Mouse (Mus musculus): ENCODE data around the gene Fhl3. TPM values are rescaled to one million over a fixed set of nuclear protein-coding genes. Genes with fewer than 3 reads are reported as not detected.

Fhl3 gene
- total RNA-seq (2022), result 1 to 10 TPM; 1.6 to 2.9 (median 2.0) TPM

DNA sequence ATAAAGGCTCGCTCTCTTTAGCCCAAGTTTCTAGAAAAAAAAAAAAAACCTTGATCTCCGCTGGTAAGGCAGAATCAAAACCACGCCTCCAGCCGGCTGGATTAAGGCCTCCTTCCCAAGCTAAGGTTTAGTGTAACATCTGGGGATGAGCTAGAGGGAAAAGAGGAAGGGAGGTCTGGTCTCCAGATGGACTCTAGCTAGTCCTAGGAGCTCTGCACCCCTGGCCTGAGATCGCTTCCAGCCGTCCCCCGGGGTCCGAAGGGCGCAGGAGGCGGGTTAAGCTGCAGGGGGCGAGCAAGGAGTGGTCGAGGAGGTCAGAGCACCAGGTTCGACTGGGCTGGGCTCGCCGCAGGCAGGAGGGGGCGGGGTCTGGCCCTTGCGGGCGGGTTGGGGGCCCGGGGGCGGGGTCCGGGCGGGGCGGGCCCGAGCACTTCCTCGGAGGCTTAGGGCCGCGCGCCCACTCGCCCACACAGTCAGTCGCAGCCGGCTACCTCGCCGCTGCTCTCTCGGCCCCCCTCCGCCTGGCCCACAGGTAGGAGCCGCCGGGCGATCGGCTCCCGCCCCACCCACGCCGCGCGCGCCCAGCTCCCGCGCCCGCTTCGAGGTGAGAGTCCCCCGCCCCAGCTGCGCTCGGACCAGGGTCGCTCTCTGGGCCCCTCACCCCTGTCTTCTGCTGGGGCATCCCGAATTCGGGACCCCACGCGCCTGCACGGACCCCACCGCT is at the start of gene Fhl3:
Fhl3 (plus strand) TSS at position 454 of the 724 bp plus-strand sequence.
- DNase-seq (ENCODE audit: low spot score in 2 of 2), result no peak

DNA sequence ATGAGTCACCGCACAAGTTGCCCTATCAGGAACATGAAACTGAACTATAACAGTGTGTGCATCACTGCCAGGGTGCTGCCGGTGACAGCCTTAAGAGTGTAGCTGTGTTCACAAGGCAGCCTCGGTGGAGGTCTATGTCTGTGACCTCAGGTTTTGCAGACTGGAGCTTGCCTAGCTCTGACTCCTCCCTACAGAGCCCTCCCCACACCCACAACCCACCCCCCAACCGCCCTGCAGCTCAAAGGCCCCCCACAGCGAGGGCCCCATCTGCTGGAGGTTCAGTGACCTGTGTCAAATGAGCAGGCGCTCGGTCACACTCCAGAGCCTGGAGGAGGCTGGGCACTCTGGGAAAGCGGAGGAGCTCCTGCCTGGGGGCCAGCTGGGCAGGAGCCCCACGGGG is 47.6 kb upstream of the Fhl3 start:
- no peak for DNase-seq (ENCODE audit: low spot score in 2 of 2)

DNA sequence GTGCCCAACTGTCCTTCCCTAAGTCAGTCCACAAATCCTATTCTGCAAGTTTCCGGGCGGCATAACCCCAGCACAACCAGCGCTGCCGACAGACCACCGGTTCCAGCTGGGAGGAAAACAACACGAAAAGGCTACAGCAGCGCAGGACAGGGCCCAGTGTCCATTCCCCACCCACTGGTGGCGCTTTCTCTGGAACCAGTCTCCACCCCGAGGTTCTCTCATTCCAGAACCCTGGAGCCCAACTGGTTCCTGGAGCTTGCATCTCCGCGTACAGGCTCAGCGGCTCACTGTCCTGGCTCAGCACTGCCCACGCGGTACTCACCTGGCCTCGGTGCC is 44.0 kb upstream of the Fhl3 start, which contains the start of gene Pou3f1:
Pou3f1 (plus strand) TSS at position 290 of the 336 bp plus-strand sequence.
- DNase-seq (ENCODE audit: low spot score in 2 of 2), result no peak

DNA sequence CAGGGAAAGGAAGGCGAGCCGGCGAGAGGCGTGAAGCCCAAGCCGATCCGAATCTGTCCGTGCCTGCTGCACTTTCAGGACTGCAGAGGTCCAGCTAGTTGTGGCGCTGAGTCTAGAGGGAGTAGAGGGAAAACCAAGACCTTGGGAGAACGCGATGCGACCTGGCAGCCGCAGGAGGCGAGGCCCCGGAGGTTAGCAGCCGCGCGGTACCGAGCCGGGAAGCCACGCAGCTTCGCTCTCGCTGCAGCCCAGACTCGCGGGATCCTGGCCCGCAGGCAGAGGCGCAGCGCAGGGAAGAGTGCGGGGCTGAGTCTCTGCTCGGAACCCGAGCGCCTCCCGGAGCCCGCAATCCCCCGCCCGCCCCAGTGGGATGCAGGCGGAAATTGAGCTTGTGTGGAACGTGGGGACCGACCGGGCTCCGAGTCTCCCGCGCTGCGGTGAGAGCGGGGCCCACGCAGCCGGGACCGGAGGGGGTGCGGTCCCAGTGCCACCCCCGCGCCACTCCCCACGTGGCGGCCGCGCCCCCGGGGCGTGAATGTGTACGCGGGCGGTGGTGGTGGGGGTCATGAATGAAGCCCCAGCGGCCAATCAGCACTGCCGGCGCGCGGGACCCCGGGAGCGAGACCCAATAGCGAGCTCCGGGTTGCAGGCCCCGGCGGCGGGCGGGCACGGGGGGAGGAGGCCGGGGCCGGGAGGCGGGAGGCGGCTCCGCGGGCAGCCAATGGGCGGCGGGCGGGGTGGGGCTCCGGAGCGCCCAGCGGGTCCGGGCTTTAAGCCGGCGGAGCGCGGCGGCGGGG is 43.4 kb upstream of the Fhl3 start:
- peak; percentile 83 to 86 for DNase-seq (ENCODE audit: low spot score in 2 of 2)

DNA sequence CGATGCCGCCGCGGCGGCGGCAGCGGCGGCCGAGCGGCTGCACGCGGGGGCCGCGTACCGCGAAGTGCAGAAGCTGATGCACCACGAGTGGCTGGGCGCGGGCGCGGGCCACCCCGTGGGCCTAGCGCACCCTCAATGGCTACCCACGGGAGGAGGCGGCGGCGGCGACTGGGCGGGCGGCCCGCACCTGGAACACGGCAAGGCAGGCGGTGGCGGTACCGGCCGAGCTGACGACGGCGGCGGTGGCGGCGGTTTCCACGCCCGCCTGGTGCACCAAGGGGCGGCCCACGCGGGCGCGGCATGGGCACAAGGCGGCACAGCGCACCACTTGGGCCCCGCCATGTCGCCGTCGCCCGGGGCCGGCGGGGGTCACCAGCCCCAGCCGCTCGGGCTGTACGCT is 42.7 kb upstream of the Fhl3 start:
- no peak for DNase-seq (ENCODE audit: low spot score in 2 of 2)

DNA sequence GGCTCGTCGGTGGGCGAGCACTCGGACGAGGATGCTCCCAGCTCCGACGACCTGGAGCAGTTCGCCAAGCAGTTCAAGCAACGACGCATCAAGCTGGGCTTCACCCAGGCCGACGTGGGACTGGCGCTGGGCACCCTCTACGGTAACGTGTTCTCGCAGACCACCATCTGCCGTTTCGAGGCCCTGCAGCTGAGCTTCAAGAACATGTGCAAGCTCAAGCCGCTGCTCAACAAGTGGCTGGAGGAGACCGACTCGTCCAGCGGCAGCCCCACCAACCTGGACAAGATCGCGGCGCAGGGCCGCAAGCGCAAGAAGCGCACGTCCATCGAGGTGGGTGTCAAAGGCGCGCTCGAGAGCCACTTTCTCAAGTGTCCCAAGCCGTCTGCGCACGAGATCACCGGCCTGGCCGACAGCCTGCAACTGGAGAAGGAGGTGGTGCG is 42.1 kb upstream of the Fhl3 start:
- DNase-seq (ENCODE audit: low spot score in 2 of 2), result no peak

DNA sequence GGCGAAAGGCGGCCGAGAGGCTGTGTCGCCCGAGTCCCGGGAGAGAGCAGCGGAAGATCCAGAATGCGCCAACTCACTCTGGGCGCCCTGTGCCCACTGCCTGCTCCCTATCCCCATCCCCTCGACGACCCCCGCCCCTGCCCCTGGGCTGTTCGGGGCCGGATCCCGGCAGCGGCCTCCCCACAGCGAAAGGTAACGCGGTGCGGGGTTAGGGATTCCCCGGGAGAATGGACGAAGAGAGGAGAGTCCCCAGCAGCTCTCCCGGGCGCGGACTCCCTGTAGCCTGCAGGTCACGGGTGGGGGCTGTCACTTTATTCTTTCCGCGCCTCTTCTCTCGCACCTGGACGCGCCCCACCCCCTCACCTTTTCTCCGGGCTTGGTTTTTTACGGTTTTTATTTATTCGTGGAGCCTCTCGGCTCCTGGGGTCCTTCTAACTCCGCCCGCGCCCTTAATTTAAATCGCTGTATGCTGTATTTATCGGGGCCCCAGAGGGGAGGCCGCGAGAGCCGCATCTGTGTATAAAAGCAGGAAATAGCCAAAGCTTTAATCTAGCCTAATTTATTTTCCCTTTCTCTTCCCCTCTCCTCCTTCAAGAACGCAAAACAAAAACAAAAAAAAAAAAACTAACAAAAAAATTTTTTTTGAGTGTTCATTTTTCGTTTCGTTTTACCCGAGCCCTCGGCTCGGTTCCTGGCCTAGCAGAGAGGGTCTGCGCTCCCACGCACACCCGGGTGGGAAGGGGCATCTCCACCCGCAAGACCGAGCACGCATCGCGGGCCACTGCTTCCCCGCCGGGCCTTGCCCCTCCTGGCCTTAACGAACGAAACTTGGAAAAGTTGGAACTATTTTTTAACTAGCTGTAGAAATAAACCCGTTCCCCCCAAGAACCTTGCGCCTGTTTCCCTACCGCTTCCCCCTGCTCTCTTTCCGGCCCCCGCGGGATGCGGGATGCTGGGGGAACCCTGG is 41.0 kb upstream of the Fhl3 start:
- DNase-seq (ENCODE audit: low spot score in 2 of 2), result no peak

DNA sequence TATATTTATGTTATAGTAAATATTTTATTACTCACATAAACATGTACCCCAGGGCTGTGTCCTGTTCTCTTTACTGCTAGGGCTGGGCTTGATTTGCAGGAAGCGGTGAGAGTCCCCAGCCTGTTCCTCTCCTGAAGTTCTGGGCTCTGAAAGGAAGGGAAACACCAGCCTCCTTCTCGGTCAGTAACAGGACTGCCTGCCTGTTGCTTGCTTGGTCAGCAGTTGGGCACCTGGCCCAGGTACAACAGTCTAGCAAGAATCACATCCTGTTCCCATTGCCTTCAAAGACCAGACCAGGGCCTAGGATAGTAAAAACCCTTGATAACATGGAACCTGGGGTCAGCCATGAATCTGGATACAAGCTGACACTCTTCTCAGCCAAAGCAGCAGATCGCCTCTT is 39.9 kb upstream of the Fhl3 start:
- DNase-seq (ENCODE audit: low spot score in 2 of 2), result no peak

DNA sequence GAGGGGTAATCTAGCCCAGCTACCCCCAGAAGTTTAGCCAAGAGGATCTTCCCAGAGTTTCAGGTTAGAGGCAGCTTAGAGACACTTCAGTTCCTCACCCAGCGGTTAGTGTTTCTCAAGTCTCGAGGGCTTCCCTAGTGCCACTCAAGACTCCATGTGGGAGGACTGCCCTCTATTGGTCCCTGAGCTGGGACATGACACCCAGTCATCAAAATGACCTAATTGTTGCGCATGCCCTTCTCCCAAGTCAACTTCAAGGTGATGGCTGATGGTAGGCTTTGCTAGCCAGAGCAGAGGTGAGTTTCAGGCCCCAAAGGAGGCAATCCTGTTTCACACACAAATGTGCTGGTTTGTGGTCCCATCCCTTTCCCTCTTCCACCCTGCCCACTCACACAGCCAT is 37.5 kb upstream of the Fhl3 start:
- DNase-seq (ENCODE audit: low spot score in 2 of 2), result no peak

DNA sequence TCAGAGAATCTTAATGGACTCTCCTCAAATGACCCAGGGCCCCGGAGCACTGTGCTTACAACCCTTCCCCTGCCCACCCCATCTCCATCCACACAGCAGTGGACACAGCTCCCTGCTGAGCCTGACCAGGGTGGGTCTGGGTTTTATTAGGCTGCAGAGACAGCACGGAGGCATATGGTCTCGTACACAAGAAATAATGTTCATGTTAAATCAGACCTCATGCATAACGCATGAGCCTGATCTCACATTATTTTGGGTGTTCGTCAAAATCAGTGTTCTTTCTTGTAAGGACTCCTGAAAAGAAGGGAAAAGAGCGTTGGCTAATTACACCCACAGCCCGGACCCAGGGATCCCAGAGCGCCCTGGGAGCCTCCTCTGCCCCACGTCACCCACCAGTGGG is 36.3 kb upstream of the Fhl3 start:
- no peak for DNase-seq (ENCODE audit: low spot score in 2 of 2)

DNA sequence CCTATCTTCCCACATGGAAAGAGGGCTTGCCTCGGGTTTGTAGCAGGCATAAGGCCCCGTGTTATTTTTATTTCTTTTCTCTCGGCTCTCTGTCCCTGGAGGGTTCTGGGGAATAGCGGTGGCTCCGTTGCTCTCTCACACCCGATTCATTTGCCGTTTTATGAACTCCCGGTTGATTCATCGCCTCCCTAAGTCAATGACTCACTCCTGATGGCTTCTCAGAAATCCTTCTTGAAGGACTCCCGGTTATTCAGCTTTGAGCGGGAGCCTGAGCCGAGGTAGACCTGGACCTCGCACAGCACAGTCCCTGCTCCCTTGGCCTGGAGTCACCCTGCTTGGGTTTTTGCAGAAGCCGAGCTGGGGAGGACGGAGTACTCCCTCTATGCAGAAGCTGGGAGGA is 35.9 kb upstream of the Fhl3 start:
- no peak for DNase-seq (ENCODE audit: low spot score in 2 of 2)

DNA sequence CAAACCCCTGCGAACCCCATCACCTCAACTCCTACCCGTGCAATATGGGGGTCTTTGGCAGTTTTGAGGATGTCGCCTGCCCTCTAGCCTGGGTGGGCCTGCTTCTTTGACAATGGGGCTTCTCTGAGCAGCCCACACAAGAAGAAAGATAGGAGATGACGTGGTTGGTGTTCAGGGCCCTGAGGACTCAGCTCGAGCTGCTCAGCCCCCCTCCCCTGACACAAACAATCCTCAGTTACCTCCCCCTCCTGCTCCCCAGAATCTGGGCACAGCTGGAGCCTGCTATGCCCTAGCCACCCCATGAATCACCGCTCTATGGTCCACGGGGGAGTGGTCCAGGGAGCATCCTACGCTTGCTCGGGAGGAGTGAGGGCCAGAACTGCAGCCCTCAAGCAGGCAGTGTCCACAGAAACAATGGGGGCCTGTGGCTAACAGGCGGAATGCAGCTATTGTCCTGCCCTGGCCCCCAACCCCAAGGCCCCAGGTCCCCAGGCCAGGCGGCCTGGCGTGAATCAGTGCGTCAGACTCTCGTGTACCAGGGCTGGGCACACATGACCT is 32.9 kb upstream of the Fhl3 start:
- peak in 1 of 2 experiments; percentile 58 for DNase-seq (ENCODE audit: low spot score in 2 of 2)

DNA sequence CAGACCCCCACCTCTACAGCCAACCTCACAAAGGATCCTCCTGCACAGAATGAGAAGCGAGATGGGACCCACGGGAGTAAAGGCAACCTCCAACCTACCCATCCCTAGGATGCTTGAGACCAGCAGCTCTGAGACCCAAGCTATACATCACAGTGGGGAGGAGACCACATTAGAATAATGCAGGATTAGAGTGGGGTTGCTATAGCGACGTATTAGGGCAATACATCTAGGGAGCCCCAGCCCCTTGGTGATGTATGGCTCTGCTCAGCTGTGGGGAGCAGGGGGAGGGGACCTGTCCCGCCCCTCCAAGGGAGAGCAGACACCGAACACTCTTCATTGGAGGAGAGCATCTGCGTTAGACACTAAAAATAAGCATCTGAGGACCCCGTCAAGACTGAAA is 32.4 kb upstream of the Fhl3 start:
- DNase-seq (ENCODE audit: low spot score in 2 of 2), result no peak

DNA sequence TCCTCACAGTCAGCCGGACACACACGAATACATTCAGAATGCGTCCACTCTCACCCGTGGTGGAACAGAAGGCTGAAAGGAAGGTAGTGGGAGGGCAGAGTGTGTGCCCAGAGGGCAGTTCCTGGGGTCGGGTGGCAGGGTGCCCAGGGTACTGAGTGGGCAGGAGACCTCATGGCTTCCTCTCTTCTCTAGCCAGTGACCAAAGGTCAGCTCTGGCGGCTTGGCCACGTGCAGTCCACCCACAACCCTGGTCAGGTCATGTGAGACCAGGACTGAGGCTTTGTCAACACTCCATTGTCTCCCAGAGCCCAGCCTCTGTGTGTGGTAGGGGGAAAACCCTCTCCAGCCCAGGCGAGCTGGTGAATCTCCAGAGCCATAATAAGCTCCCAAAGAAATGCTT is 30.3 kb upstream of the Fhl3 start:
- no peak for DNase-seq (ENCODE audit: low spot score in 2 of 2)

DNA sequence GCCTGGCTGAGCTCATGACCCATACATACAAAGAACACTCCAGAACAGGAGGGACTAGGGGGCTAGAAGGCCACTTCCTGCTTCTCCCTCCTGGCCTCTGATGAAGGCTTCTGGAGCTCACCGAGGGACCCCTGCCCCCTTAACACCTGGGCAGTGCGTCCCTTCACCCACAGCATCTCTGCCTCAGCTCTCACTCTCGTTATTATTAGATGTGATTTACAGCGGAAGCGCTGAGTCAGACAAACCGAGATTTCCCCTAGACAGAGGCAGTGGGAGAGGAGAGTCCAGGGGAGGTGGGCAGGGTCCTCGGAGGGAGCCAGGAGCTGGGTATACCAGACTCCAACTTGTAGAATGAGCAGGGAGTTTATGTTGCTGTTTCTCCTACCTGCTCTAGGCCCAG is 28.9 kb upstream of the Fhl3 start:
- no peak for DNase-seq (ENCODE audit: low spot score in 2 of 2)

DNA sequence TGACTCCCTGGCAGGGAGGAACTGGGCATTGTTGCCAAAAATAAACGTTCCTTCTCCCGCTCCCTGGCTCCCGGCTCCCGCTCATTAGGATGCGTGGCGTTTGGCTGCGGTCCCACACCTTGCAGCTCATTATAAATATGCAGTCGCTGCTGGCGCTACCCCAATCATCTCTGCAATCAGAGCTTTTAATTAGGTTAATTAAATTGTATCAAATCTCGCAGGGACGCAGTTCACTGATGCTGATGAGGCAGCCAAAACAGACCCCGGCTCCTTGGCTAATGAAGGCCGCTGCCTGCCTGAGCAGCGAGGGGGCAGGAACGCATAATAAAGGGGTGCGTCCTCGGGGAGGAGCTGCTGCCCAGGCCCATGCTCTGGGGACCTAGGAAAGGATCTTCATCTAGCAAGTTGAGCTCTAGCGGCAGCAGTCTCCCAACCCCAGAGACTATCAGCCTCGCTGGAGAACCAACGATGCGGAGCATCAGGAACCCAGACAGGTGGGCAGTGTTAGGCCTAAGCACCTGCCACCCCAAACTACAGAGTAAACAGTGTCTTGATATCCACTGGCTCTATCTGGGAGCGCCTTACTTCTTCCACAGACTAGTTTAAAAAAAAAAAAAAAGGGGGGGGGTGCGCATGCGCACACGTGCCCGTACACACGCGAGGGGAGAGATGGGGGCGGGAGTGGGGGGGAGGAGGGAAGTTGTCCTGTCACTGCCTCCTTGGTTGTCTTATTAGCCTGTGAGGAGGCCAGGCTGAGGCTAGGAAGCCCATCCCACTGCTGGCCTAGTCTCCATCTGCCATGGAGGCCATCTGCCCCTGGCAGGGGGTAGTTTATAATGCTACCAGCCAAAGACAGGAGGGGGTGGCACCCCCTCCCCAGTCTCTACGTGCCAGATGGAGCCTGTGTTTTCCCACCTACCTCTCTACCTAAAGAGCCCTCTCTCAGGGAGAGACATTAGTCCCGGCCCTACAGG is 27.9 kb upstream of the Fhl3 start:
- peak; percentile 38 to 55 for DNase-seq (ENCODE audit: low spot score in 2 of 2)

DNA sequence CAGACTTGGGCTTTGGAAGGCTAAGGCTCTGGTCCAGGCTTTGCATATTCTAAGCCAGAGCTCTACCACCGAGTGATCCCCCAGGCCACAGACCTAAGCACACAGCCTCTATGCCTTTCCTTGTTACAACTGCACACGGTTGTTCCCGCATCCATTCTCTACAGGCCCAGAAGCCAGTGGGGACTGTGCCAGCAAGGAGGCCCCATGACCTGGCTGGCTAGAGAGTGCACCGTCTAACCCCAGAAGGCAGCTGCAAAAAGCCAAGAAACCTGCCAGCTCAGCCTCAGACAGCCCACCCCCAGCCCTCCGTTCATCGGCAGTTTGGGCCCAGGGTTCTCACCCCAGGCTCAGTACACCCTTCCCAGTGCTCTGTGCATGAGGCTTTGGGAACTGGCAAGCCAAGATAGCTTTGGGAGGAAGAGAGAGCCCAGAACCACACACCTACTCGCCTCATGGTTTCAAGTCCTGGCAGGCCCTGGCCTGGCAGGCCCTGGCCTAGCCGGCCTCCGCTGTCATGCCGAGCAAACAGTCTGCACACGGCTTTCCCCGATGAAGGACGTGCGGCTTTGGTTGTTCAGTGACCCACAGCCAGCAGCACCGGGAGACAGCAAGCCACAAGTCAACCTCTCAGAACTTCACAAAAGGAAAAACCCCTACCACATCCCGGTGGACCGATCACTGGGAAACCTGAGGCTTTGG is 26.0 kb upstream of the Fhl3 start:
- DNase-seq (ENCODE audit: low spot score in 2 of 2), result no peak

DNA sequence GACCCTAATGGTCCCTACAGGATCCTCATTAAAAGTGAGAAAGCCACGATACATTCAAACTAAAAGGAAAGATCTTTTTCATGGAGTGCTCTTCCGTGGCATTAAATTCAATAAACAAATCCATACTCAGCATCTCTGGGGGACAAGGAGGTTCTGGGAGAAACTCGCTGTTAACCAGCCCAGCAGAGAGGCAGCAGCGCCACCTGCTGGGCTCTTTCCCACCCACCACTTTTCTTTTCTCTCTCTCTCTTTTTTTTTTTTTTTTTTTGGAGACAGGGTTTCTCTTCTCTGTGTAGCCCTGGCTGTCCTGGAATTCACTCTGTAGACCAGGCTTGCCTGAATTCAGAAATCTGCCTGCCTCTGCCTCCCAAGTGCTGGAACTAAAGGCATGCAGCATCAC is 25.5 kb upstream of the Fhl3 start:
- DNase-seq (ENCODE audit: low spot score in 2 of 2), result peak in 1 of 2 experiments; percentile 68

DNA sequence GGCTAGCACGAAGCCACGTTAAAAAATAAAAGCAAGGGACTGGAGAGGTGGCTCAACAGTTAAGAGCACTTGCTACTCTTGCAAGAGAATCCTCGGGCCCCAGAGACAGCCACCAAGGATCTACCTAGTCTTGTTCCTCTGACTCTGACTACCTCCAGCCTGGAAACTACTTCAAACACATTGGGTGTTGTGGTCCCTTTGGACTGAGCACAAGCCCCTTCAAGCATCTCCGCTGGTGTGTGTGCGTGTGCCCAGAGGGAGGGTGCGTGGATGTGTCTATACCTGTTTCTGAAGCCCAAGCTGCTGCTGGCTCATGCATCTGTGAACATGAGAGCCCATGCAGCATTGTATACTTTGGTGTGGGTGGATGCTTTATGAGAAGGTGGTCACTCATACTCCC is 24.5 kb upstream of the Fhl3 start:
- no peak for DNase-seq (ENCODE audit: low spot score in 2 of 2)

DNA sequence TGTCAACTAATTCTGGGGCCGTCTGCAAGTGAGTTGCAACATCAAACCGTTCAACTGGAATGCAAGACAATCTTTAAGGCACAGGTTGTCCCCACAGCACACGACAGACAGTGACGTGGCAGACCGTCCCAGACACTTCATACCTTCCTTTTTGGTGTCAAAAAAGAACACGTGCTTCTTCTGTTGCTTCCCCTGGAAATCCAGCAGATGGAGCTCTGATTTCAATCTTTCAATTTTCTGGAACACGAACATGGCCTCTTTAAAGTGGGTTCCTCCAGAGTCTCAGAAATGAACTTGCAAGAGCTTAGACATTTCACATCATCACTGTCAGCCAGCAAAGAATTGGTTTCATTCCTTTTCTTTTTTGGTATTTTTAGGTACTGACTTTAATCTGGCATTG is 18.2 kb upstream of the Fhl3 start:
- no peak for DNase-seq (ENCODE audit: low spot score in 2 of 2)

All from layer of hippocampus, adult 8-10 months (tissue).